Mouse (Mus musculus) gonadal fat pad, adult 2 months (tissue): Measurements from ENCODE around the gene Bhlhe41. TPM values are rescaled to one million over a fixed set of nuclear protein-coding genes. Genes with fewer than 3 reads are reported as not detected.

Source experiments
- DNase-seq: peaks from one replicate; pipeline ENCODE4 v3.0.0-alpha.2; 2012; ENCODE audit warnings: low read depth
- polyA plus RNA-seq: library from polyadenylated mRNA; depleted of rRNA; stranded (reverse); fragments of >200 nt; gene quantifications from 2 replicates; pipeline ENCODE4 v1.2.3, GENCODE M21; 2012; rRNA removed

Bhlhe41 gene
- polyA plus RNA-seq = 17.5 and 35.5 TPM in 2 replicates

DNA sequence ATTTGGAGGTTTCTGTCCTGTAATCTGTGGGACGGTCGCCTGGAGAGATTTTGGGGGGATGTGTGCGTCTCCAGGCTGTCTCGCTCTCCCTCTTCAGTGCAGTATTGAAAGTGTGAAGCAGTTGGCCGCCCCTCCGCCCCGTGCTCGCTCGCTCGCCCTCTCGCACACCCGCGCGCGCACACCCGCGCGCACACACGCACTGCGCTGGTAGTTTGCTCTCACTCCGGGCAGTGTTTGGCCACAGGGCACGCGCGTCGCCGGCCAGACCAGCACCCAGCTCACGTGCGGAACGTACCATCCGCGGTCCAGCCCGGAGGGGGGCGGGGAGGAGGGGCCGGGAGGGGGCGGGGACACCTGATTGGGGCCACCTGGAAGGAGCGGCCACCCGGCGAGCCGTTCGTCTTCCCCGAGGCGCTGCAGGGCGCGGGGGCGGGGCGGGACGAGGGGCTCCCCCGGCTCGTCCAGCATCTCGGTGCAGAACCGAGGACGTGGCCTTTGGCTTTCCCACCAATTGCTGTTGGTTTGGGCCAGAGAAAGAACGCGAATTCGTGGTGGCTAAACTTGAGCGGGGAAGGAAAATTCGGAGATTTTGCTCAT is at the start of gene Bhlhe41:
Bhlhe41 (minus strand) TSS at position 270 of the 597 bp plus-strand sequence.
- no peak for DNase-seq

DNA sequence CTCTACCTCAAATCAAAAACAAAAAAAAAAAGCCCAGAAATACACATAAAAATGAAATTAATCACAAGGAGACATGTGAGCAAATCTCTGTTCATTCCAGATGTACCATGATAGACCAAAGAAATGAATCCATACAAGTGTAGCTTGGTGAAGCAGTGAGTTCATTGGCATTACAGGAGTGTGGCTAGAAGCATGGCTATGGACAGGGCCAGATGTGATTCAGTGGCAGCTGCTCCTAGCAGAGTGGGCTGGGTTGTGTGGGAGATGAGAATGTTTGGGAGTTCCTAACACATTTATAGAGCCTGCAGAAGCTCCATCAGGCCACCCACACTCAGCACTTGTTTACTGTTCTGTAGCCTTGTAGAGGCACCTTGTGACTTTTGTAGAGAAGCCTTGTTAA is 46.9 kb upstream of the Bhlhe41 start:
- no peak for DNase-seq

DNA sequence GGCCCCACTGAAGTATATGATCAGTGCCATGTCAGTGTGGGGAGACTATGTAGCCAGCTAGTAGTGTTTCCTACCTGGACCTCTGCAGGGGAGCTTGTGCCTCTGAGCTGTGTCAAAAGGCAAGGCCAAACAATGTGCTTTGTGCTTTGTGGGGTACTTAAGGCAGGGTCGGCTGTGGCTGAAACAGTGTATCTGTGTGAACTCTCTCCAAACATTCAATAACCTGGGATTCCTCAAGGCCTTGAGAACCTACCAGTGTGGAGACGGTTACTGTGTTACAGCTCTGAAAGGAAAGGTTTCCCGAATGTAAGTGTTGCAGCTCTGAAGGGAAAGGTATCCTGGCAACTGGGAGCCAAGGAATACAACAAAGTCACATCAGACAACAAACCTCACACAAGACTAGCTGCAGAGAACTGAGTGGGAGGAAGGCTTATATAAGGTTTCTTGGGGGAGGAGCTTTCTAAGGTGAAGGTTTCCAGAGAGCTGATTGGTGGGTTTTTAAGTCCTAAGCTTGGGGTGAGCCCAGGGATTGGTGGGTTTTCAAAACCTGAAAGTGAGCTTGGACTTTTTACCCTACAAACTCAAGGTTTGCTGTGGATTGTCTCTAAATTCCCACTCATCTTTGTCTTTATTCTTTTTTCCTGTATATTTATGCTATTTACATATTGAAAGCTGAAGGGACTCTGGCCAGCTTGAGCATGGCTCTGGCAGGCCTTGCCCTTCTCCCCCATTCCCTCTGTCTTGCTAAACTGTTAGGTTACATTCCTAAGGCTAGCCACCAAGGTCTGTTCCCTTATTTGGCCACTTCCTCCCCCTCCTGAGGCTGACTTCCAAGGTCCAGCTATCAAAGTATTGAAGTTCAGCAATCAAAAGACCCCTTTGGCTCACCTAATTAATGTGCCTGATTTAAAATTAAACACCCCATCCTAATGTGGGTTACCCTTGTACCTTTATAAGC is 45.4 kb upstream of the Bhlhe41 start:
- DNase-seq = no peak

DNA sequence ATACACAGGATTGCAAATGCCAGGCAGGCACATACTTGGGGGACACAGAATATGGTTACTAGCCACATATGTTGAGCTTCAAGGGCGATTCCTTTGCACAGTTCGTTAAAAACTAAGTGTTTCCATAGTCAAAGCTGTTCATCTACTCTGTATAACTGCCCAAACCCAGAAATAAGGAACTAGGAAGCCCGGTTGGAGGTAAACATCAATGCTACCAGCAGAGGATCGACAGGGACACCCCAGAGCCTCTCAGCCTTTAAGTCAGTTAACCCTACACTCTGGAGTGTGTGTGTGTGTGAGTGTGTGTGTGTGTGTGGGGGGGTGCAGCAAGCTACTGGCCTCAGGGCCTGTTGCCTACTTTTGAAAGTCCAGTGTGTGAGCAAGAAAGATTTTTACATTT is 44.6 kb upstream of the Bhlhe41 start:
- no peak for DNase-seq

DNA sequence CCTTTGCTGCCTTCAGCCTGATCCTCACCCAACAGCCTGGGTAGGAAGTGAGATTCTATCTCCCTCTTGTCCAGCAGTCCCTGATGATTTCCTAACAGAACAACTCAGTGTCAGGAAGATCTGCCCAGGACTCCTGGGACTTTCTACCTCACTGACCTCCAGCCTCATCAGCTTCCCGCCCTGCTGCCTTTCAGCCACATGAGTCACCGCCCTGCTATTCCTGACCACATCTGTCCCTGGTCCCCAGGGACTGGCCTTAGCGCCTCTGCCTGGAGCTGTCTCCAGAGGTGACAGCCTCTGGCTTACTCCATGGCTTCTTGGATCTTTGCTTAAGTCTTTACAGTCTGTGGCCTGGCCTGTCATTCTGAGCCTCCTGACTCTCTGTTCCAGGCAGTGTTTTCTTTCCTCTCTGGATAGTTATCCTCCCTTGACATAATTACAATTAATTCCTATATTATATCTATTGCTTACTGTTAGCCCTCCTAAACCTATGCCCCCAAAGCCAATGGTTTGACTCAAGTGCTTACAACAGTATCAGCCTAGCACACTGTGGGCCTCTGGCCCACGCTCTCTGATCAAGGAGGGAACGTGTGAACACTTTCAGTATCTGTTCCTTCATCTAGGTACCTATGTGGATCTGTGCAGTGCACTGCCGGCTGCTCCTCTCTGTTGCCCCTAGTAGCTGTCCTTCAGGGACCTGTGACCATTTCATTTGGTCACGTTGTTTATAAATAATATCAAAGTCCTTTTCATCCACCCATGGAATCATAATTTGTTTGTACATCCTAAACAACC is 40.9 kb upstream of the Bhlhe41 start:
- no peak for DNase-seq

DNA sequence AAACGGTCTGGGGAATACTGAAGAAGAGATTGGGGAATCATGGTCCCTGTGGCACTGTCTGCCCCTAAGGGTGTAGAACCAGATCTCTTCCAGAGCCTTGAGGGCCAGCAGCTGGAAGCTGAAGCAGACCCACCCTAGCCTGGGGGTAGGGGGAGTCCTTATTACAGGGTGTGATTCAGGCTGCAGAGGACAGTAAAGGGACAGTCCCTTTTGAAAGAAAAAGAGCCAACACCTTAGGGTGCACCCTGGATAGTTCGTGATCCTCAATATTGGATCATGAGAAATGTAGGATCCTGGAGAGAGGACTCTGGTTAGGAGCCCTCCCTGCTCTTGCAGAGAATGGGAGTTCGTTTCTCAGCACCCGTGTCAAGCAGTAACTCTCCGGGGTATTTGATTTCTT is 39.3 kb upstream of the Bhlhe41 start:
- no peak for DNase-seq

DNA sequence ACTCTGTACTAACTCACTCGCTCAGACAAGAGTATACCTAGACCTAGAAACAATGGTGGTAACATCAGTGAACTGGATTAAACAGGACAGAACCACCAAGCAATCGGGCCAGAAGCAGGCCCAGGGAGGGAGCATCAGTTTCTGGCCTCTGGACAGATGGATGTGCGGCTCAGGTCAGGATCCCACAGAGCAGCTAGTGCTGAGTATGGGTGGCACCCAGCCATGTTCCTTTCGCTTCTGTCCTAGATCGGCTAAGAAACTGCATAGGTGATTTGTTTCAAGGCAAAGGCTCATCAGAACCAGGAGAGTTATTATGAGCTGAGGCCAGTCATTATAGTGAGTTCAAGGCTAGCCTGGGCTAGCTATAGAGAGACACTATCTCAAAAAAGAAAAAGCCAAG is 38.8 kb upstream of the Bhlhe41 start:
- no peak for DNase-seq

DNA sequence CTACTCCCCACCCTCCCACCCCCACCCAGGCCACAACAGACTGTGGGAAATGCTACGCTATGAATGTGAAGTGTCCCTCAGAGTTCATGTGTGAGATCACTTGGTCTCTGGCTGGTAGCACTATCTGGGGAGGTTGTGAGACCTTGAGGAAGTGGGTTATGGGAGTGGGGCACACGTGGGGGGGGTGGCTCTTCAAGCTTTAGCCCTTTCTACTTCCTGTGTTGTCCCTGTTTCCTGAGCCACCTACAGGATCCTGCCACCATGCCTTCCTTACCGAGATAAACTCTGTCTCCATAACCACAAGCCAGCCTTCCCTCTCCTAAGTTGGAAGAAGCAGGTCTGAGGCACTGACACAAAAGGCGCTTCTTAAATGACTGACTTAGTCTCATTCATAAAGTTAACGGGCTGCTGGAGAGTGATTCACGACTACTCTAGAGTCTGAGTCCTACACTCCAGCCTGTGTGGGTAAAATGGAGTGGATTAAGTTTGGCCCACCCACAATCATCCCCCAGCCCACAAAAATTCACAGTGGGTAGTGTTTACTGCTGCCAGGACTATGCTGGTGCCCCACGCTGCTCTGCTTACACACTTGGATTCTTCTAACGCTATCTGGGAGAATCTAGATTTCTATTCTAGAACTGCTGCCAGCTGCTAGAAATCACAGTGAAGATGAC is 29.4 kb upstream of the Bhlhe41 start:
- no peak for DNase-seq

DNA sequence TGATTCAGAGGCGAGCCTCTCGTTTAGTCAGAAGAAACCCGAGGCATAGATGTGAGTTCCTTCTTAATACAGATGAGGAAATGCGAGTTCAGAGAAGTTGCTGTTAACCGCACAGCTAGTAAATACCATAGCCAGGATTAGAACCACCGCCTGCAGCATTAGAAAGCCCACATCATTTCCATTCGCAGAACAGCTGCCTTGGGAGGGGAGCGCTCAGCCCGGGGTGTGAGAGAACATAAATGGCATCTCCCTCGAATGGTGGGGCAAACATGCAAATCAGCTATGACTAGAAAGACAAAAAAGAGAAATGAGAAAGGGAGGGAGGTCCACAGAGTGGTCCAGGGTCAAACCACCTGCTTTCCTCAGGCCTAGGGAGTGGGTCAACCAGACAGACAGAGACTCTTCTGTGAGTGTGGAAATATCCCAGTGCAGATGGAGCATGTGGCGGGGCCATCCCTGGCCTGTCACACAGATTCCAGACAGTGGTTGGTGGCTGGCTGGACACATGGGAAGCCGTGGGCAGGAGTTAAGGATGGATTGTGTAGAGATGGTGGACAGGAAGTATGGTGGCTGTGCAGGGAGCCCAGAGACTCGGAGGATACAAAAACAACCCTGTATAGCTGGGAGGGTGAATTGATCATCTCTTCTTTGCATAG is 28.1 kb upstream of the Bhlhe41 start:
- no peak for DNase-seq

DNA sequence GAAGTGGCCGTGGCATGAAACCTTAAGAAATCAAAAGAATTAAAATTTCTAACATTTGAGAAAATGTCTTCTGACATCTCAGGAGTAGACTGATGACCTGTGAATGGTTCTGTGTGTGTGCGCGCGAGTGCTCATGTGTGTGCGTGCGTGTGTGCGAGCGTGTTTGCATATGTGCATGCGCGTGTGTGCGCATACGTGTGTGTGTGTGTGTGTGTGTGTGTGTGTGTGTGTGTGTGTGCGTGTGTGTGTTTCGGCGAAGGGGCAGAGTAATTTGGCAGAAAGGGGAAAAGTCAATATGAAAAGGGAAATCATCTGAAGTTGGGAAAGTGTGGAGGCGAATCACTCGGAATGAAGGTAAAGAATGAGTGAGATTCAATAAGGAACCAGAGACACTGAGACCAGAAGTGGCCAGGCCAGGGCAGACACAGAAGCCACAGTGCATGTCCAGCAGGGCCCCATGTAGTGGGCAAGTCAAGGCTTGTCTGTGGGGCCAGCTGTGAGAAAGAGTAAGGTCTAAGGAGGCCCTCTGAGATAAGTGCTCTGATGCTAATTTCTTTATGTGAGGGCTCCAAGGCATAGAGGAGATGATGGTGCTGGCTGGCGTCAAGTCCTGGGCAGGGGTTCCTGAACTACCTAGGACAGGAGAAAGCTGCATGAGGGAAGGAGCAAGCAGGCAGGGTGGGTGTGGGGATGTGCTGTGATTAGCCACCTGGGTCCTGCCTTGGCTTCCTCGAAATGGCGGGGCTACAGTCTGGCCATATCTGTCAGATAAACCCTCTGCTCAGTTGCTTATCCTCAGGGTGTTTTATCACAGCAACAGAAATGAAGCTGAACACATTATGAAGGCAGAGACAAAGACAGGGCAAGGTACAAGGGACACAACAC is 27.3 kb upstream of the Bhlhe41 start:
- no peak for DNase-seq

DNA sequence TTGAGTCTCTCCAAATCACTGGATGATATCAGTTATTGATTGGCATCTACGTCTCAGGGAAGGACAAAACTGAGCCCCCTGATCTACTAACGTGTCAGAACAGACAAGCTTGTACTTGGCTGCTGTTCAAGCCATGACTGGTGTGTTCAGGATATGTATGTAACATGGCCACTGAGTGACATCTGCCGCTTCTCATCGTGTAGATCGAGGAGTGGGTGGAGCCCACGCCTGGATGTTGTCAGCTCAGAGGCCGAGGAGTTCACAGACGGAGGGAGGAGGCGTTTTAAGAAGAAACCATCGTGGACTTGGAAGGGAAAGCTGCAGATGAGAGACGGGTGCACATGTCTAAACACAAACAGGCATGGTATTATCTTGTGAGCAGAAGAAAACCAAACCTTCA is 26.6 kb upstream of the Bhlhe41 start:
- no peak for DNase-seq

DNA sequence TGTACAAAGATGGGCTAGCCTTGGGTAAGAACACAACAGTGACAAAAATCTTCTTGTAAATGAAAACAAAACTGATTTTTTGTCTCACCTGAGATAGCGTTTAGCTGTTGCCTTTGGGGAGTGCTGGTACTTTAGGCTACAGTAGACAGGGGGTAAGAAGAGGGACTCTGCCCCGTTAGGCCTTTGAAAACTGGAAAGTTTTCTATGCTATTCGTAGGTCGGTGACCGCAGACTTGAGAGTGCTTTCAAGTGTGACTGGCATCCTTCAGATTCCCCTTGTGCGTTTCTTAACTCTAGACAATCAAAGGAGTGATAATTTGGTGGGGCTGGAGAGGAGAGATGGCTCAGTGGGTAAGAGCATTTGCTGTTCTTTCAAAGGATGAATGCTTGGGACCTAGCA is 22.4 kb upstream of the Bhlhe41 start:
- no peak for DNase-seq

DNA sequence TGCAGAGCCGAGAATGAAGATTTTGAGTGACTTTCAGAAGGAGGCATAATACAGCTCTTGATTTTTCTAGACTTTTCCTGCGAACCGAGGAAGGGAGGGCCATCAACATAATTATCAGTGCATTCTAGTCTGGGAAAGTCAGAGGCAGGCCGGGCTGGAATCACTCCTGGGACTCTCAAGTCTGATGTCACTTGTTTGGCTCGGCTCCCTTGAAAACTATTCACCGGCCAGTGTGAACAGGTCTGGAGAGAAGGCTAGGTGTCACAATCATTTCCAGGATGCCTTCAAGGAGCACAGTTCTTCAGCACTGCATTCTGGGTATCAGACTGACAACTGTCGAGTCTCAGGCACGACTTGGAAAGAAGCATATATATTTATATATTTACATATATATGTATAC is 20.9 kb upstream of the Bhlhe41 start:
- no peak for DNase-seq

DNA sequence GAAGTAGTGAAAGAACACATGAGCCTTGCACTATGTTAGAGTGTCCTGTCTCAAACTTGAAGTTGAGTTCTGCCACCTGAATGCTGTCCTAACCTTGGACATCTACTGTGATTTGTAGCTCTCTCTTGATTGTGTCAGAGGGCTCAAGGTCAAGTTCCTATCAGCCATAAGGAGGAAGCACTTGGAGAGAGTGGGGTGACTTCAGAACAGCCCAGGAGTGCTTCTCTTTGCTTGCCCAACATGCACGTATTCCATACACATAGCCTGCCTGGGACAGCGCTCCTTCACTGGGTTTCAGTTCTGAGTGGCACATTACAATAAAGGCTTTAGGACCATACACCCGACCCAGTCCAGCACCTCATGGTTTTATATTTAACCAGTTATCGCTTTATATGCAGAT is 19.7 kb upstream of the Bhlhe41 start:
- no peak for DNase-seq

DNA sequence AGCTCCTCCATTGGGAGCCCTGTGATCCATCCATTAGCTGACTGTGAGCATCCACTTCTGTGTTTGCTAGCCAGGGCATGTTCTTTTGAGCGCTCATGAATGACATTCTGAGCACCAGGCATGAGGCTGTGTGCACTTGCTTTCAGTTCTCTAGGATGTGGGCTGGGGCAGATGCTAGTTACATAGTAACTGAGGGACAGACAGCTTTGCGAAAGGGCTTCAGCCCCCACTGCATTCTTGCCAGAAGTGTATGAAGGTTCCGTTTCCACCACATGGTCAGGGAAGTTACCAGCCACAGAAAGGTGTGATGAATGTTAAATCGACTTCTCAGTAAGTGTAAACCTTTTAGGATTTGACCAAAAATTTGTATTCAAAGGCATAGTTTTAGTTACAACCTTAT is 18.3 kb upstream of the Bhlhe41 start:
- DNase-seq = no peak

DNA sequence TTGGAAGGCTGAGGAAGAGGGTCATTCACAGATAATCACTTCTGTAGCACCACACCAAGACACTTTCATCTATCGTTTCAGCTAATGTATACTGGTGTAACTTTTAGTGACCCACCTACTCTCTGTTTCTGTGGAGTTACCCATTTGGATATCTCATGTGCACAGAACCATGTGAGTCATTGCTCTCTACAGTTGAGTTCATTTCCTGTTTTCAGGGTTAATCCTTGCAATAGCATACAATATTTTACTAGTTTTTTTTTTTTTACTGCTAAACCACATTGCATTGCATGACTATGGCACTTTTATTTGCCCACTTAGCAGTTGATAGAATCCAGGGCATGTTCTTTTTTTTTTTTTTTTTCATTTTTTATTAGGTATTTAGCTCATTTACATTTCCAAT is 17.7 kb upstream of the Bhlhe41 start:
- DNase-seq = no peak

DNA sequence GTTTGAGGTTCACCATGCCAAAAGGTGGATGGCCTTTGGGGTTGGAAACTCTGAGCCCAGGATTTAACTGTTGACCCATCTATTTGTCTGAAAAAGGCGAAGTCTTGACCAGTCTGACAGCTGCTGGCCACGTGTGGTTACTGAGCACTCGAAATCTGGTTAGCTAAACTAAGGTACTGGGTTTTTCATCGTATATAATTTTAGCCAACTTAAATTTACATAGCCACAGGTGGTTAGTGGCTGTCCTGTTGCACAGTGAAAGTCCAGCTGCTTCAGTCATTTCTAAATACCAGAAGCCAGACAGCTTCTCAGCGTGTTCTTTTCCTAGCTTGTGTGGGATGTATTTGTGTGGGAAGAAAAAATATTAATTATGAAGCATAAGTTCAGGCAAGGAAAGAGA is 15.3 kb upstream of the Bhlhe41 start:
- no peak for DNase-seq

DNA sequence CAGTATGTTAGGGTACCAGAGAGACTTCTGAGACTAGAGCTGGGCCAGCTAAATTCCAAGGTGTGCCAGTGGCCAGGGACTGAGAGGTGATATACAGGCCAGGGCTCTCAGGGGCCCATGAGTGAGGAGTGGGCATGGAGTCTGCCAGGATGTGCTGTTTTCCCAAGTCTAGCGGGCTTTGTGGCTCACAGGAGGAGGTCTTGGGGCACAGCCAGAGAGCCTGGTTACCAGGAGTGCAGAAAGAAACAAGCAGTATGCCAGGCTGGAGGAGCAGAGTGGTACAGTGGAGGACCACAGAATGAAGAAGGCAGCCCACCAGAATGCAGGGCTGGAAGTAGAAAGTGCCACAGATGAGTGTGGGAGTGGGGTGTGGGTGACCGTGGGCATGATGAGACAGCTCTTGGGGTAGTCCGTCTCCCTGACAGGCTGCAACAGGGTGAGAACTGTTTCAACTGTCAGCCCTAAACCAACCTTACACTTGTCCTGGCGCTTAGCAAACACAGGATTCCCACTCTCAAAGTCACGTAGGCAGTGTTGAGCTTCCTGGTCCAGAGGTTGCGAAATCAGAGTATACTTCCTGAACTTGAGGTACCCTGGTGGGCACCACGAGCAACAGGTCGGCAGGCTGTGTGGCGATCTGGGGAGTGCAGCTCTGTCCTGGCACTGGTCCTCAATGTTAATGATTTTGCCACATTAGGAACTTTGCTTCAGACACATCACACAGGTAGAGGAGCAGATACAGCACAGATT is 11.8 kb upstream of the Bhlhe41 start:
- DNase-seq = no peak

DNA sequence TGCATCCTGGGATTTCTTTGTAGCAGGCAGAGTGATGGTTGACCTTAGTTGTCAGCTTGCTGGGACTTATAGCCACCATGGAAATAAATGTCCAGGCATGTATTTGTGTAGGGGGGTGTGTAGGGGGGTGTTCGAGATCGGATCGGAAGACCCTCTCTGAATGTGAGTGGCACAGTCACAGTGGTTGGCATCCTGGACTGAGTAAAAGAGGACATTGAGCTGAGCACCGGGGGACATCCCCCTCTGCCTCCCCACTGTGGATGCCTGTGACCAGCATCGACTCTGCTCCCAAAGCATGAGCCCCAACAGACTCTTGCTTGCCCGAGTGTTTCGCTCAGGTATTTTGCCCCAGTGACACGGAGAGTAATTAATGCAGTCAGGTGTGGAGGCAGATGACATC is 8.0 kb upstream of the Bhlhe41 start:
- no peak for DNase-seq

DNA sequence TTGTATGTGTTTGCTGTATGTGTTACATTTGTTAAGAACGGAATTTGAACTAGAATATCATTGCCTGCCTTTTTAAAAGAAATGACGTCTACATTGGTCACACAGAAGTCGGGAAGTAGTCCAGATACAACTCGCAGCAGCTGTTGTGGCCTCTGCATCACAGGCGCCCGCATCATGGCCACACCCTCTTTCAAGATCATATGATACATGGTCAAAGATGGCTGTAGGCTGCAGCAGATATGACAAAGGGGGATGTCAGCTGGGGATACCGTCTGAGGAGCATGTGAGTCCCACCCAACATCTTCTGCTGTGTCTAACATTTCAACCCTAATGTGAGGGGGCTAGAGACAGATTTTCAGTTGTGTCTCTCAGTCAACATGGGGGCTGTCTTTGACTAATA is 6.7 kb upstream of the Bhlhe41 start:
- DNase-seq = no peak
